Mouse (Mus musculus) bone marrow macrophage, adult 2 months (primary cell): ENCODE measurements around the gene Kyat1.

Experiments
- CTCF ChIP-seq: IDR thresholded peaks from 2 replicates; pipeline ENCODE4 v1.5.1; 2012; ENCODE audit warnings: low read depth, mild to moderate bottlenecking, low read length, moderate library complexity
- POLR2A ChIP-seq: IDR thresholded peaks from 2 replicates; pipeline ENCODE4 v1.6.1; 2012; ENCODE audit warnings: mild to moderate bottlenecking, low read depth, low read length, borderline replicate concordance

- TF ChIP-seq CTCF (no peak), POLR2A (no peak)
Observed at GRCm38 (mm10) chr2:30205629-30206357, at the start of gene Kyat1.
